Mouse (Mus musculus): ENCODE results near the gene Eif2b5. TPM values are rescaled to one million over a fixed set of nuclear protein-coding genes. Genes with fewer than 3 reads are reported as not detected.
A peak's percentile ranks its signal among the peaks of the same experiment; 100 is the strongest.
"Not testable (repeated sequence)": the region's sequence is repeated elsewhere in the genome, so short reads cannot be mapped to it uniquely, and the experiment has no call there.

Eif2b5 gene
- 33.2 and 34.2 TPM in 2 replicates for polyA plus RNA-seq (2012; rRNA removed)

DNA sequence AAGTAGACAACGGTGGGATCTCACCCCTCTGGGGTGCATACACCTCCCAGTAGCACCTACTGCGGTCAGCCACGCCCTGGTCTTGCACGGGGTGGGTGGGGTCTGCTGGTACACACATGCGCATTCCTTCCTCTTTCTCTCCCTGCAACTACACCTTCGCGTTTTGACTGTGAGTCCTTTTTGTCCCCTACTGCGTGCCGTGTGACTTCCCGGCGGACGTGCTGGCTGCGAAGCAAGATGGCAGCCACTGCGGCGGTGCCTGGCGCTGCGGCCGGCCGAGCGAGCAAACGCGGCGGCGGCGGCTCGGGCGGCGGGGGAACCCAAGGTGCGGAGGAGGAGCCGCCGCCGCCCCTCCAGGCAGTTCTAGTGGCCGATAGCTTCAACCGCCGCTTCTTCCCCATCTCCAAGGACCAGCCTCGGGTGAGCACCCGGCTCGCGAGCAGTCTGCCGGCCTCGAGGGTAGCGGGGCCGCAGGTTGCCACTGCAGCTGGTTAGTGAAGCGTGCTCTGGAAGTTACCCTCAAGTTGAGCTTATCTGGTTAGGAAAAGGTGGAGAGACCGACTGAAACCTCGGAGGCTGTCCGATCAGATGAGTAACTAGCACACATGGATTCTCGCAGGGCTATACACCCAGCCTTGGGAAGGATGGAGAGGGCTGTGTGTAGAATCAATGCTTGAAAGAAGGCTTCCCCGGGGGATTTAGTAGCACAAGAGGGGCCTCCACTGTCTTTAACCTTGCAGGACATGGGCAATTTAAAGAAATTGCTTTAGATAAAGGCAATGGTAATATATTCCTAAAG is at the start of gene Eif2b5:
Gene Eif2b5 (plus strand): TSS at position 141 of the 799 bp plus-strand sequence.
- DNase-seq (ENCODE audit: low spot score): peak; percentile 79

DNA sequence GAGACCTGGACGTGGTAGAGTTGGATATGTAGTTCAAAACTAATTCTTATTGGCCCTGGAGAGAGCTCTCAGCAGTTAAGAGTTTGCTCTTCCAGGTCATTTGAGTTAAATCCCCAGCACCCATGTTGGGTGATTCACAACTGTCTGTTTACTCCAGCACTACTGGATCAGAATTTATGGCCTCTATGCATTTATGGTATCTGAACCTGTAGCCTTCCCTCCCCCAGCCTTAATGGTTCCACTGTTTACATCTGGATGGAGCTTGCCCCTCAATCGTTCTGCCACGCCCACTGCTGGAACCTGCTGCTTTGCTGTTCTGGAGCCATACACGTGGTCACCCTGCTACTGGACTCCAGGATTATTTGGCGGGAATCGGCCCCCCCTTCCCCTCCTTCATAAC is 46.8 kb upstream of the Eif2b5 start:
- no peak for DNase-seq (ENCODE audit: low spot score)

DNA sequence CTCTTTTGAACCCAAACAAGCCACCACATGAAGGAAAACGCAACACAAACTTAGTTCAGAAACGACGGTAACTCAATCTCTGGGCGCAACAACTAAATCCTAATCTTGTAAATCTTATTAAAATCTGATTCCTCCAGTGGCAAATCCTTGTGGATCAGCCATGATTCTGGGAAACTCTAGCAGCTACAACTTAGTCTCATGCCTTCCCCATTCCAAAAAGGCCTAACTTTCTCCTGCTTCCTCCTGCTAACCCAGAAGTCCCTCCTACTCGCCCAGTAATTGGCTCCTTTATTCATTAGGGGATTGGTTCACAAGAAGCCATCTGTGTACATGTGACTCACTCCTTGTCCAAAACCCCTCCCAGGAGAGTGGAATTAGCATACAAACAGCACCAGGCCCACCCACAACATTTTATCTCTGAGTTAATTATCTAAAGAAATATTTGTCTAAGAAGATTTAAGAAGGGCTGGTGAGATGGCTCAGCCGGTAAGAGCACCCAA is 44.4 kb upstream of the Eif2b5 start:
- no peak for DNase-seq (ENCODE audit: low spot score)

DNA sequence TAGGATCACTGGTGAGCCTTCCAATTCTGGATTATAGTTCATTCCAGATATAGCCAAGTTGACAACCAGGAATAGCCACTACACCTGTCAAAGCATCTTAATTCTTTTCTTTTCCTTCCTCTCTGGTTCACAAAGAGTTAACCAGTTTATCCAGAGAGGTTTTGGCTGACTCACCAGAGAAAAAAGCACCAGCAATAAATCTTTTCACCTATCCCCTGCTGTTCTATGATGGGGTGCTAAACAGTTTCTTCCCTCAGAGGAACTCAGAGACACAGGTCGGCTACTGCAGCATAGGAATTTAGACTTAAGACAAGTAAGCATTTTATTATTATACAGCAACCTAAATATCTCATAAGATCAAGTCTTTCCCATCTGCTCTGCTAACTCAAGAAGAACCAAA is 42.5 kb upstream of the Eif2b5 start:
- no peak for DNase-seq (ENCODE audit: low spot score)

DNA sequence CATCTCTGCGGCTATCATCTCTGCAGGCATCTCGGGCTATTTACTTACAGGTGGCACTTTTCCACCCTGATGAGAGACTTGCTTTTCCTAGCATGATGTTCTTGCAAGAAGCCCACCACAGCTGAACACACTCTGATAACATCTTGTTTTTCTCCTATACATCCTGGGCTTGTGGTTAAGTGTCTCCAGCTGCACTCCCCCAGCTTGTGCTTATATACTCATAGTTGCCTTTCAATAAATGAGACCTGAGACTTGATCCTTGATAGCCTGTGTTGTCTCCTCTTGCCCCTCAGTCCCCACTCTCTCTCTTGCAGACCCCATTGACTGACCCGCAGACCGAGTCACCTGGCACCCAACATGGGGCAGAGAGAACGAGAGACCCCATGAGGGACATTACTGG is 39.9 kb upstream of the Eif2b5 start:
- DNase-seq (ENCODE audit: low spot score): not testable (repeated sequence)

DNA sequence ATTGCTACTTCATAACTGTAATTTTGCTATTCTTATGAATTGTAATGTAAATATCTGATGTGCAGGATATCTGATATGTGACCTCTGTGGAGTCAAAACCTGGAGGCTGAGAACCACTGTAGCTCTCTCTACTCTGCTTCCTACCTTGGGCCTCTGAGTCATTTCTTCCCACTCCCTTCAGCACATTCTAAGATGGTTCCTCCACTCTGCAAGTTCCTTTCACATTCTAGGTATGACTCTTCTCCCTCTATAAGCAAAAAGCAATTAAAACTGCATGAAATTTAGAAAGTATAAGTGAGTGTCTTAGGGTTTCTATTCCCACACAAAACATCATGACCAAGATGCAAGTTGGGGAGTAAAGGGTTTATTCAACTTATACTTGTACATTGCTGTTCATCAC is 33.9 kb upstream of the Eif2b5 start:
- no peak for DNase-seq (ENCODE audit: low spot score)

DNA sequence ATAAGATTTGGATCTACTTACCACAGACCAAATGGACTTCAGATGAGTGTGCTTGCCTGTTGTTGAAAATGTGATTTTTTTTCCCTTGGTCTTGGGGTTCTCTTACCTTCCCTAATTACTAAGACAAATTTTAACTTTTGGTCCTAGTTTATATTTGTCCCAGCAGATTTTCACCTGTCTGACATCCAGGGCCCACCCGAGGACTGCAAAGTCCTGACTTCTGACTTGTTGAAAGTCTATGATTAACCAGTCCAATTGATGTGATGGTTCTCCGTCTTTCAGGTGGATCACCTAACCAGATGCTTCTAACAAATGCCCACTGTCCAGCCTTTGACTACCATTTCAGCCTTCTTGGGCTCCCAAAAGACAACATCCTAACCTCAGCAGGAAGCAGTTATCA is 27.6 kb upstream of the Eif2b5 start:
- no peak for DNase-seq (ENCODE audit: low spot score)

DNA sequence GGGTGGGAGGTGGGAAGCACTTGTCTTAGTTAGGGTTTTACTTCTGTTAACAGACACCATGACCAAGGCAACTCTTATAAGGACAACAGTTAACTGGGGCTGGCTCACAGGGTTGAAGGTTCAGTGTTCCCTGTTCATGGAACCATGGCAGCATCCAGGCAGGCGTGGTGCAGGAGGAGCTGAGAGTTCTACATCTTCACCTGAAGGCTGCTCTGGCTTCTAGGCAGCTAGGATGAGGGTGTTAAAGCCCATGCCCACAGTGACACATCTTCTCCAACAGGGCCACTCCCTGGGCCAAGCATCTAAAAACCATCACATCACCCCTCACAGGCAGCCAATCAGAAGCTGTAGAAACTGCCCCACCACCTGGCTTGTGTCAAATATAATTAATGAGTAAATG is 26.9 kb upstream of the Eif2b5 start:
- DNase-seq (ENCODE audit: low spot score): no peak

DNA sequence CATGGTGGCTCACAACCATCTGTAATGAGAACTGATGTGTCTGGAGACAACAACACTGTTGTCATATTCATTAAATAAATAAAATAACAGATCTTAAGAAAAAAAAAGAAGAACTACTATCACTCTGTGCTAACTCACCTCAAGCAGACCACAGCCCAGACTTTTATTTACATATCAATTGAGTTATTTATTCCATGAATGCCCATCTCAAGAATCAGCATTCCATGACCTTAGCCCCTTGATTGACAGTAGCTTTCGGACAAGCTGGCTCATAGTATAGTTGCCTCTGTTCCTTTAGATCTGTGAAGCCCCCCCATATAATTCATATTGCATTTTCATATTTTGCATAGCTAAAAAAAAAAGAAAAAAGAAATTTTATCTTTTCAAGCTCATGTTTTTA is 24.9 kb upstream of the Eif2b5 start:
- DNase-seq (ENCODE audit: low spot score): no peak

DNA sequence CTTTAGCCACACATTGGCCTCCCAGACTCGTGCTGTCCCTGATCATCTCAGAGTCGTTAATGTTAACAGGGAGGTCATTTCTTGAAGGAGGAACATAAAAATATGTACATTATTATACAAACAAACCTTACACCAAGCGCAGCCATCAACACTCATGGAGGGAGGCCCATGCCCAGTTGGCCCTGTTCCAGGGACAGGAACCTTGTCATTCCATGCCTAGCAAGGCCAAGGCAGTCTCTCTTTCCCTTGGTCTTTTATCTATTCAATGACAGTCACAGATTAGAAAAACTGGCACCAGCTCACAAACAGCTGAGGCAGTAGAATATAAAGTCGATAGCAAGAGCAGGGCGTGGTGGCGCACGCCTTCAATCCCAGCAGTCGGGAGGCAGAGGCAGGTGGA is 24.4 kb upstream of the Eif2b5 start:
- no peak for DNase-seq (ENCODE audit: low spot score)

DNA sequence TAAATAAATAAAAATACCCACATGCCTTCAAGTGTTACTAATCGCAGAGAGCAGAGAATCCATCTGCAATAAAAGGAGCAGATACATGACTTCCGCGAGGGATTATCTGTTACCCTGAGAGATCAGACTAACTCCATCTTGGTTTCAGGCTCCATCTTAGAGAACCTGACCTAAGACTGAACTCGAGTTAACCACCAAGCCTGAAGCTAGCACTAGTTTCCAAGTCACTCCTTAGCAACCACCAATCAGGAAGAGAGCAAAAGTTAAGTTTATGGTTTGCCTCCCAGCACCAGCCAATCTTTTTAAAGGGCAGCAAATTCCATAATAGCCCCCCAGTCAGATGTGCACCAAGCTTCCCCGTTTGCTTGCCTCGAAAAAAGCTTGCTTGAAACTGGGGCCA is 23.8 kb upstream of the Eif2b5 start:
- DNase-seq (ENCODE audit: low spot score): no peak

DNA sequence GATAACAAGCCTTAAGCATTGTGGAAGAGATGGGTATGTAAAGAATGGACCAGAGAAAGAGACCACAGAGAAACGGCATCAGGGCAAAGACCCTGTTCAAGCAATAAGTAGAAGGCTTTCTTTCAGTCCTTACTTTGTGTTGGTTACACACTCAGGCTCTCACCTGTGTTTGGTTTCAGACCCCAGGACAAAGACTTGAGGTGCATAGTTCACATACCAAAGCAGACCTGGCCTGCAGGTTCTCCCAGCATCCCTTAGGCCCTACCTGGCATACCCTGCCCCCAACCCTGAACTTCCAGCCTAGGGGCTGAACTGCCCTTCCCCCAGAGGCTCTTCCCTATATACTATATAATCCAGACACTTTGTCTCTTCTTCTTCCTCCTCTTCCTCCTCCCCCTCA is 23.3 kb upstream of the Eif2b5 start:
- no peak for DNase-seq (ENCODE audit: low spot score)

DNA sequence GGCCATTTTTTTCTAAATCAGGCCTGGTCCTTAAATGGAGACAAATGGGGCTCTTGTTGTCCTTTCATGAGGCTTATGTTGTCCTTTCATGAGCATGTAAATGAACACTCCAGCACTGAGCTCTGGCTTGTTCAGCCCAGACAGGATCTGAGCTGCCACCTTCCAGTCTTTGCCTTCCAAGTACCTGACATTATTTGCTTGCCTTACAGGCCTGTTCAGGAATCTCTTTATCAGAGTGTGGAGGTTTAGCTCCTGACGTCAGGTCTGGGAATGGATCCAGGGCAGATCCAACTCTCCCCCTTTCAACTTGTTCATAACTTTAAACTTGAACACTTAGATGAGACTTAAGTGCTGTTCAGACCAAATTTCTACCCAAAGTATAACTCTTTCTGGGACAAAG is 21.8 kb upstream of the Eif2b5 start:
- no peak for DNase-seq (ENCODE audit: low spot score)

DNA sequence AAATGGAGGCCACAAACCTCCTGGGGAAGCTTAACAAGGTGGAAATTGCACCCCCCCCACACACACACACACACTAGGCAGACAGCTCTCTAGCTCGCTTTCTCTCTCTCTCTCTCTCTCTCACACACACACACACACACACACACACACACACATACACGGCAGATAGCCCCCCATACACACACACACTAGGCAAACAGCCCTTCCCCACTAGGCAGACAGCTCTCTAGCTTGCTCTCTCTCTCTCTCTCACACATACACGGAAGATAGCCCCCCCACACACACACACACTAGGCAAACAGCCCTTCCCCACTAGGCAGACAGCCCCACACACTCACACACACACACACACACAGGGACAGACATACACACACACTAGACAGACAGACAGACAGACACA is 21.3 kb upstream of the Eif2b5 start:
- no peak for DNase-seq (ENCODE audit: low spot score)

DNA sequence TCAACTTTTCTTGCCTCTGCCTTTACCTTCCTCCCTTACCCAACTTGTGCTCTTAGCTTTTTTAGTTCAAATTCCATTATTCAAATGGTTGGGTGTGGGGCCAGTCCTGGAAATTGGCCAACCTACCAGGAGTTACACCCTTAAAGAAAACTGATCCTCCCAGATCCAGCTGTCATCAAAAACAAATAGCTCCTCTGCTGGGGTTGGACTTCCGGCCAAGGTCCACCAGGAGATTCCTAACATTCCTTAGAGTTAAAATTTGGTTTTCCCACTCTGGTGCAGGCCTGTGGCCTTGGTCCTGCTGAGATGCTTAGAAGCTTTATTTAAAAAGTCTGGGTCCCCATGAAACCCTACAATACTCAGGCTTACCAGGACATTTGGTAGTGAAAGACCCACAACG is 20.1 kb upstream of the Eif2b5 start:
- no peak for DNase-seq (ENCODE audit: low spot score)

DNA sequence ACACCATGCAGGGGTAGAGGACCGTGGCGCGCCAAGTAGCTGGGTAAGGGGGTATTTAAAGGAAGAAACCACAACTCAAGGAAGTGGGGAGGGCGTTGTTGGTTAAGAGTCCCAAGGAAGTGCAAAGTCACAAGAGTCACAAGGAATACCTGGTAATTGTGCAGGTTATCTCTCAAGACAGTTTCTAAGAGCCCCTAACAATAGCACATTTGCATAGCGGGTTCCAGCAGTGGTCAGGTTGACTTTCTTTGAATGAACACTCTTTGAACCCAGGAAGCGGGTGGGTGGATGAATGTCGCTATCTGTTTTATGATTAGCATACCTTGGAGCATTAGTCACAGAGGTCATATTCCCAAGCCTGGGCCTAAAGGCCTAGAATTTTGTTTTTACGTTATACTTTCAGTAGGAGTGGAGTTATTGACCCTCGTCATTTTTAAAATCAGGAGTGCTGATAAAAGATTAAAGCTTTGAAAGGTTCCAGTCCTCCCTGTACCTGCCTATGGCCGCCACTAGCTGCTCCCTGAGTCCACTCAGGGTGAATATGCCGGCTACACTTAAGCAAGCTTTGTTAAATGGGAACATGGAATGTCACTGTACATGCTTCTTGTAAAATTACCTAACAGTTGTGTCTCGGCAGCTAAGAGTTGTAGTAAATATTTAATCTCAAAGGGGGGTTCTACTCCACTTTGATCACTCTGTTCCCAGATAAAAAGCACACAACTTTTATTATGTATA is 19.4 kb upstream of the Eif2b5 start:
- DNase-seq (ENCODE audit: low spot score): not testable (repeated sequence)

DNA sequence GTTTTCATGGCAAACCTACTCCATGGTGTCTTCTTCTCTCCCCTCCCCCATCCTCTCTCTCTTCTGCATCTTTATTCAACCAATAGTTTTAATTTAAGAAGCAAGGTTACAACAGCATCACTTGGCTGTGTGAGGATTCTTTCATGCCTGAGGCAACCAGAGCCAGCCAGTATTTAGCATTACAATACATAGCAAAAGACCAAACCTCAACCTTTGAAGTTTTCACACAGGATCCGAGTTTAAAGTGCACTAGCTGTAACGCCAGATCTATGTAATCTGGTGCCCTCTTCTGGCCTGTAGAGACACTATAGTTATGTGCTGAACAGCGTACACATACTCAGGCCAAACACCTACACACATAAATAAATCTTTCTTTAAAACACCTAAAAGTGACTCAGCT is 18.5 kb upstream of the Eif2b5 start:
- no peak for DNase-seq (ENCODE audit: low spot score)

DNA sequence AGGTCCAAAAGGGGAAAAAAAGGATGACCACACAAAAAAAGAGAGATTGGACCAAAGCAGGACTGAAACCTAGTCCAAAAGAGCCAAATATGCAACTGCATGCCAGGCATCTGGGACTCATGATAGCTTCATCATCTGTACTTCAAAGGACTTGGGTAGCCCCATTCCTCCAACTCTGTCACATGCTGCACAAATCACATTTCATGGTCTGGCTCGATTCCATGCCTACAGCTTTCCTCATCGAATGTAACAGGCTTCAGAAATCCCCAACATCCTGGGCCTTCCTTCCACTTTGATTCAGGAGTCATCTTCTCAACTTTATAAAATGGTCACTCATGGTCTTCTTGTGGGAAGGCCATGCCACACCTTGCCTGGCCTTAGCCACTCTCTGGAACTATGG is 16.9 kb upstream of the Eif2b5 start:
- no peak for DNase-seq (ENCODE audit: low spot score)

DNA sequence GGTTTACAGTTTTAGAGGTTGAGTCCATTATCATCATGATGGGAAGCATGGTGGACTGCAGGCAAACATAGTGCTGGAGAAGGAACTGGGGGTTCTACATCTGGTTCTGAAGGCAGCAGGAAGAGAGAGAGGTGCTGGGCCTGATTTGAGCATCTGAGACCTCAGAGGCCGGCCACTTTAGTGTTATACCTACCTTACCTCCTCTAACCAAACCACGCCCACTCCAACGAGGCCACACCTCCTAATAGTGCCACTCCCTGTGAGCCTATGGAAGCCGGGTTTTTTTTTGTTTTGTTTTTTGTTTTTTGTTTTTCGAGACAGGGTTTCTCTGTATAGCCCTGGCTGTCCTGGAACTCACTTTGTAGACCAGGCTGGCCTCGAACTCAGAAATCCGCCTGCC is 14.9 kb upstream of the Eif2b5 start:
- not testable (repeated sequence) for DNase-seq (ENCODE audit: low spot score)

DNA sequence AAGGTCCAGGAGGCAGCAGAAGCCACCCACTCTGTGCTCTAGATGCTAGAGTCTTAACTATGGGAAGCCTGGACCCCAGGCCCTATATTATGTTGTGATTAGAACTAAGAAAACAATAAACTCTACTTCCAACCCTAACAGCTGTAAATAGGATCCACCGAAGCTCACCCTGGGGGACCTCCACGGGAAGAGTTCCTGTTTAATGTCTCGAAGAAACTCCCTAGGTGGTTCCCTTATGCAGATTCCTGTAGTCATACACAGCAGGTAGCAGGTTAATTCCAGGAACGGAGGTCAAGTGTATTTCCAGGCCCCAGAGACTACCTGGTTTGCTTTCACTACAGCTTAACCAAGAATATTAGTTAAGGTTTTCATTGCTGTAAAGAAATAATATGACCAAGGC is 13.6 kb upstream of the Eif2b5 start:
- DNase-seq (ENCODE audit: low spot score): no peak

DNA sequence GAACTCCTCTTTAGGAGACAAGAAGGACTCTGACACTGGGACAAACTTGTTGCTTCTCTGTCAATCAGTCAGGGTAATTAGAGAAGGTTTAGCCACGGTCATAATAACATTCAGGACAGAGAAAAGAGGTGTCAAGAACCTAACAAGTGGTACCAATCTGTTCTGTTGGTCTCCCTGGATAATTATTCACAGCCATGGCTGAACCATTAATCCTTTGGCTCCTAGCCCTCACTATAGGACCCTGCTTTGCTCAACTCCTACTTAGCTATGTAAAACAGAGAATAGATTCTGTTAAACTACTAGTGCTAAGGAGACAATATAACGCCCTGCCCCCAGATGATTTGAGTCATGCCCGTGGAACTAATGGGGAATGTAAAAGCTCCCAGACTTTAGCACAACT is 12.6 kb upstream of the Eif2b5 start:
- no peak for DNase-seq (ENCODE audit: low spot score)

DNA sequence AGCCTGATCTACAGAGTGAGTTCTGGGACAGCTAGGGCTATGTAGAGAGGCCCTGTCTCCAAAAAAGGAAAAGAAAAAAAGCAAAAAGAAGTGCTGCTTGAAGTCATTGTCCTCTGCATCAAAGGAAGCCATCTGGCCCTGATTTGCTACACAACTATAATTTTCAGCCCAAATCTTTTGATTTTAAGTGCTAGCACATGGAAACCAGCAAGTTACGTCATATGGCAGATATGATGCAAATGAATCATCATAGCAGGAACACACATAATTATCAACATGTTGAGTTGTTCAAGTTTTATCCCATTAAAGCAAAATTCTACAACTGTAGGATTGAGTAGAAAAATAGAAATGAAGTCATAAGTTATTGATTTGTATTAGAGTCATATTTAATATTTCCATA is 10.5 kb upstream of the Eif2b5 start:
- no peak for DNase-seq (ENCODE audit: low spot score)

DNA sequence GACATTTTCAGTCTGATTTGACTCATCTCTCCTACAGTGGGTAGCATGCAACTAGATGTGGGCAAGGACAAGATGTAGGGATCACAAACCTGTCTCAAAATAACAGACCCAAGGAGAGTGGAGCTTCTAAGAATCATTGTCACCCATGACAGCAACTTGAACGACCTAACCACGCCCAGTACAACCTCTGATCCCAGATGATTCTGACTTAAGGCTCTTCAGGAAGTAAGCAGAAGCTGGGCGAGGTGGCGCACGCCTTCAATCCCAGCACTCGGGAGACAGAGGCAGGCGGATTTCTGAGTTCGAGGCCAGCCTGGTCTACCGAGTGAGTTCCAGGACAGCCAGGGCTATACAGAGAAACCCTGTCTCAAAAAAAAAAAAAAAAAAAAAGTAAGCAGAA is 9.9 kb upstream of the Eif2b5 start:
- not testable (repeated sequence) for DNase-seq (ENCODE audit: low spot score)
